Mouse (Mus musculus) embryonic facial prominence, embryonic 11.5 days (tissue): ENCODE results near the gene Igfbp2. TPM values are rescaled to one million over a fixed set of nuclear protein-coding genes. Genes with fewer than 3 reads are reported as not detected.

ENCODE experiments used
- ATAC-seq: fragments of 200-750 bp; cut with Nextera tagmentation; replicated peaks from 2 replicates; pipeline ENCODE4 v1.8.0; 2017; ENCODE audit warnings: low read depth; ENCODE audit not compliant: insufficient number of reproducible peaks, low FRiP score, low TSS enrichment
- DNase-seq: peaks from one replicate; pipeline ENCODE4 v3.0.0-alpha.2; 2015; ENCODE audit warnings: low spot score
- H3K27ac ChIP-seq: fragments of 300-500 bp; sonication (generic); replicated peaks from 2 replicates; pipeline ENCODE4 v1.5.1; 2014; ENCODE audit warnings: mild to moderate bottlenecking, low read depth, low read length, control low read depth
- H3K27me3 ChIP-seq: fragments of 300-500 bp; sonication (generic); 2 replicates; pipeline ENCODE4 v1.6.1; 2014; ENCODE audit warnings: mild to moderate bottlenecking, low read length, moderate library complexity, mixed read lengths; ENCODE audit not compliant: control insufficient read depth, insufficient read depth
- H3K36me3 ChIP-seq: fragments of 300-500 bp; sonication (generic); replicated peaks from 2 replicates; pipeline ENCODE4 v1.6.1; 2014; ENCODE audit warnings: low read depth, mild to moderate bottlenecking, low read length, moderate library complexity, mixed read lengths; ENCODE audit not compliant: control insufficient read depth, insufficient read depth
- H3K4me1 ChIP-seq: fragments of 300-500 bp; sonication (generic); 2 replicates; pipeline ENCODE4 v1.6.1; 2014; ENCODE audit warnings: low read length, mixed read lengths; ENCODE audit not compliant: control insufficient read depth, insufficient read depth
- H3K4me2 ChIP-seq: fragments of 300-500 bp; sonication (generic); 2 replicates; pipeline ENCODE4 v1.6.1; 2014; ENCODE audit warnings: low read depth, mild to moderate bottlenecking, control low read depth, low read length, moderate library complexity
- H3K4me3 ChIP-seq: fragments of 300-500 bp; sonication (generic); 2 replicates; pipeline ENCODE4 v1.5.1; 2014; ENCODE audit warnings: low read depth, low read length, control low read depth
- H3K9ac ChIP-seq: fragments of 300-500 bp; sonication (generic); replicated peaks from 2 replicates; pipeline ENCODE4 v1.6.1; 2014; ENCODE audit warnings: mild to moderate bottlenecking, control low read depth, low read length
- H3K9me3 ChIP-seq: fragments of 300-500 bp; sonication (generic); replicated peaks from 2 replicates; pipeline ENCODE4 v1.6.1; 2016; ENCODE audit warnings: mild to moderate bottlenecking, low read length, inconsistent platforms, mixed read lengths; ENCODE audit not compliant: control insufficient read depth
- WGBS: fragments of 180-500 bp; shearing (Covaris S2); extraction: QIAGEN DNeasy Blood & Tissue Kit; methylation state at CpG from one replicate; pipeline ENCODE4 v1.1.7; 2014; 5-methylcytosine and 5-hydroxymethylcytosine counted together
- polyA plus RNA-seq: library from polyadenylated mRNA; unstranded; fragments of >200 nt; fragmentation: Nextera tagmentation; extraction: Ambion mirVana; gene quantifications from 2 replicates; pipeline ENCODE4 v1.2.1, GENCODE M21; 2014

The Igfbp2 gene
- polyA plus RNA-seq, 1 experiment from 2014 or later: 368 TPM

DNA sequence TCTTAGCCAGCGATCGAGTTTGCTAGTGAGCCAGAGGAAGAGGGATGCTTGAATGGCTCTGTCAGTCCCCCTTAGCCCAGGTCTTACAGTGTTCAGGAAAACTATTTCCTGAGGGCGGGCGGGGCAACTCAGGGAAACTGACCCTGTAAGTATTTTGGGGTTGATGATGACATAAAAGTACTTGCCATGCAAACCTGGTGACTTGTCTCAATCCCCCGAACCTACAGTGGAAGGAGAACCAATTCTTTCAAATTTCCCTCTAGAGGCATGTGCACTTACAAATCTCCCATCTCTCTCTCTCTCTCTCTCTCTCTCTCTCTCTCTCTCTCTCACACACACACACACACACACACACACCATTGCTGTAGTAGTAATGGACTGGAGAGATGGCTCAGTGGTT is 4.5 kb downstream of the Igfbp2 start:
- WGBS: 88% methylated on average over 5 of the region's 5 CpGs
- no peaks in the 10 kb centered on the region; the same call in none of the 2 replicates for H3K36me3 ChIP-seq
- H3K9ac ChIP-seq: no peak overlapping the region
- peaks cover 9% of the 10 kb centered on the region; the same call in 1 of the 2 replicates for H3K4me1 ChIP-seq
- no peak overlapping the region for H3K4me2 ChIP-seq
- H3K4me3 ChIP-seq: no peak overlapping the region
- ATAC-seq (no peak), DNase-seq (no peak)
- no peak overlapping the region for H3K27ac ChIP-seq
- no peaks in the 10 kb centered on the region for H3K27me3 ChIP-seq
- H3K9me3 ChIP-seq: no peaks in the 10 kb centered on the region

DNA sequence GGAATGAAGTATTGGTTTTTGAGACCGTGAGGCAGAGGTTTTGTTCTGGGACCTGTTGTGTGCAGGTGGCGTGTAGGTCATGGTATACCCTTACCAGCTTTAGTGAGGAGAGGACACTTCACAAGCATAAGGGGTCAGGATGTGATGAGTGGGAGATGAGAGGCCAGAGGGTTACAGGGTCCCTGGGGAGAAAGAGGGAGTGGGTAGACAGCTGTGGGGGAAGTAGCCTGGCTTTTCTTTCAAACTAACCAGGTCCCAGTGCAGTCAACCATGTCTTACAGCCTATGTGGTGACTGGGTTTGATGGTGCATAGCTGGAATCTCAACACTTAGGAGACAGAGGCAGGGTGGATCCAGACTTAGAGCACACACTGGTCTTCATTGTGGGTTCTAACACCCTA is 6.2 kb downstream of the Igfbp2 start:
- WGBS: 92% methylated on average over 2 of the region's 2 CpGs
- H3K36me3 ChIP-seq: no peaks in the 10 kb centered on the region; the same call in none of the 2 replicates

GRCm38 (mm10) chr1:72832715-72833153 is 8.4 kb downstream of the Igfbp2 start:
- Histone ChIP-seq H3K9me3 (no peaks in the 10 kb centered on the region), H3K36me3 (no peaks in the 10 kb centered on the region; the same call in none of the 2 replicates), H3K4me2 (no peak overlapping the region), H3K9ac (no peak overlapping the region), H3K27ac (no peak overlapping the region), H3K4me1 (peaks cover 5% of the 10 kb centered on the region; the same call in 1 of the 2 replicates), H3K4me3 (no peak overlapping the region), H3K27me3 (no peaks in the 10 kb centered on the region)
- DNase-seq (no peak), ATAC-seq (no peak)
- WGBS: 63% methylated on average over 3 of the region's 3 CpGs

More for the DNA sequence above, 6.2 kb downstream of the Igfbp2 start:
- no peak overlapping the region for H3K9ac ChIP-seq
- no peak overlapping the region for H3K27ac ChIP-seq
- peaks cover 9% of the 10 kb centered on the region; the same call in 1 of the 2 replicates for H3K4me1 ChIP-seq
- DNase-seq: no peak
- H3K27me3 ChIP-seq: no peaks in the 10 kb centered on the region
- no peak for ATAC-seq
- H3K4me3 ChIP-seq: no peak overlapping the region
- no peaks in the 10 kb centered on the region for H3K9me3 ChIP-seq
- H3K4me2 ChIP-seq: no peak overlapping the region

DNA sequence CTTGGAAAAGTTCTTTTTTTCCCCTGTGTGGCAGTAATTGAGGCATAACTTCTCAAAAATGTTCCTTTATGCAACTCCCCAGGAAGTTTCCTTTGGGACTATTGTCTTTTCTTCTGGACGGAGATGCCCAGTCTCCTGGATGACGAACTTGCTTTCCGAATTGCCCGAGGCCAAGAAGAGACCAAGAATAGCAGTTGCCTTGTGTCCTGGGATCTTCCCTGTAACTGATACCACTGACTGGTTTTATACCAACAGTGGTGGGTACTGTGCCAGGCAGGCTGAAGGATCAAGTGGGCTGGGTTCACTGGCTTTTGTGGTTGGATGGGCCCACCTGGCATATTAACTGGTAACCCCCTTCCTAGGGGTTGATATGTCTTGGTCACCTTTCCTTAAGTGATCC is 9.3 kb downstream of the Igfbp2 start:
- Histone ChIP-seq H3K36me3 (no peaks in the 10 kb centered on the region; the same call in none of the 2 replicates), H3K27ac (no peak overlapping the region)

GRCm38 (mm10) chr1:72839356-72839755 is 15.1 kb downstream of the Igfbp2 start:
- Histone ChIP-seq H3K27ac (no peak overlapping the region), H3K4me1 (no peaks in the 10 kb centered on the region), H3K4me3 (no peak overlapping the region), H3K36me3 (no peaks in the 10 kb centered on the region; the same call in 1 of the 2 replicates), H3K9me3 (no peaks in the 10 kb centered on the region), H3K4me2 (no peak overlapping the region), H3K27me3 (no peaks in the 10 kb centered on the region), H3K9ac (no peak overlapping the region)
- WGBS: 58% methylated on average over 8 of the region's 8 CpGs
- DNase-seq: no peak
- ATAC-seq: no peak

More for the DNA sequence above, 9.3 kb downstream of the Igfbp2 start:
- 63% methylated on average over 4 of the region's 4 CpGs for WGBS
- no peak overlapping the region for H3K4me2 ChIP-seq
- H3K9ac ChIP-seq: no peak overlapping the region
- ATAC-seq (no peak), DNase-seq (no peak)
- H3K4me1 ChIP-seq: no peaks in the 10 kb centered on the region
- H3K9me3 ChIP-seq: no peaks in the 10 kb centered on the region
- H3K27me3 ChIP-seq: no peaks in the 10 kb centered on the region
- H3K4me3 ChIP-seq: no peak overlapping the region

- no peaks in the 10 kb centered on the region for H3K27me3 ChIP-seq
- WGBS: 75% methylated on average over 7 of the region's 7 CpGs
Observed at GRCm38 (mm10) chr1:72839791-72840190, 15.5 kb downstream of the Igfbp2 start.

GRCm38 (mm10) chr1:72842666-72843459 is 18.6 kb downstream of the Igfbp2 start:
- no peak for DNase-seq
- 87% methylated on average over 18 of the region's 18 CpGs for WGBS
- Histone ChIP-seq H3K9me3 (no peaks in the 10 kb centered on the region), H3K36me3 (no peaks in the 10 kb centered on the region), H3K4me1 (no peaks in the 10 kb centered on the region), H3K4me2 (no peak overlapping the region), H3K27ac (no peak overlapping the region), H3K4me3 (no peak overlapping the region), H3K9ac (no peak overlapping the region), H3K27me3 (no peaks in the 10 kb centered on the region)
- no peak for ATAC-seq

More at GRCm38 (mm10) chr1:72839791-72840190, 15.5 kb downstream of the Igfbp2 start:
- H3K9ac ChIP-seq: no peak overlapping the region
- H3K27ac ChIP-seq: no peak overlapping the region
- H3K4me1 ChIP-seq: no peaks in the 10 kb centered on the region
- DNase-seq: no peak
- H3K9me3 ChIP-seq: no peaks in the 10 kb centered on the region
- ATAC-seq: no peak
- H3K4me2 ChIP-seq: no peak overlapping the region
- H3K36me3 ChIP-seq: no peaks in the 10 kb centered on the region; the same call in 1 of the 2 replicates
- H3K4me3 ChIP-seq: no peak overlapping the region

- H3K27ac ChIP-seq: no peak overlapping the region
- no peaks in the 10 kb centered on the region for H3K27me3 ChIP-seq
- H3K36me3 ChIP-seq: no peaks in the 10 kb centered on the region; the same call in 1 of the 2 replicates
- ATAC-seq (no peak), DNase-seq (no peak)
- no peak overlapping the region for H3K4me3 ChIP-seq
- no peaks in the 10 kb centered on the region for H3K9me3 ChIP-seq
- no peak overlapping the region for H3K9ac ChIP-seq
- no peak overlapping the region for H3K4me2 ChIP-seq
- WGBS: 90% methylated on average over 6 of the region's 6 CpGs
- H3K4me1 ChIP-seq: no peaks in the 10 kb centered on the region
Observed at GRCm38 (mm10) chr1:72844675-72845074, 20.4 kb downstream of the Igfbp2 start.
